Mouse (Mus musculus) C2C12 (cell line): ENCODE results near the gene Ntrk3.

ENCODE experiments used
- CEBPB ChIP-seq: IDR thresholded peaks from one replicate; pipeline ENCODE4 v1.6.1; 2011; ENCODE audit warnings: low read depth, mild to moderate bottlenecking, control low read depth, moderate library complexity
- CTCF ChIP-seq: IDR thresholded peaks from one replicate; pipeline ENCODE4 v1.5.1; 2011; ENCODE audit not compliant: control insufficient read depth, insufficient read depth, insufficient read length
- FOSL1 ChIP-seq: IDR thresholded peaks from one replicate; pipeline ENCODE4 v1.8.0; 2011; ENCODE audit warnings: mild to moderate bottlenecking, low read length; ENCODE audit not compliant: poor library complexity, insufficient read depth, severe bottlenecking
- MAX ChIP-seq: IDR thresholded peaks from one replicate; pipeline ENCODE4 v1.6.1; 2011; ENCODE audit warnings: mild to moderate bottlenecking, control low read depth

- no peak for TF ChIP-seq CTCF
- TF ChIP-seq CEBPB = no peak
- no peak for TF ChIP-seq MAX
- no peak for TF ChIP-seq FOSL1
Observed at GRCm38 (mm10) chr7:78596556-78596955, 141.3 kb downstream of the Ntrk3 start.
